Mouse (Mus musculus) spleen, adult 2 months (tissue): Measurements from ENCODE around the gene Stpg3. TPM values are rescaled to one million over a fixed set of nuclear protein-coding genes. Genes with fewer than 3 reads are reported as not detected.

Source experiments
- DNase-seq, 2 experiments: peaks; one replicate each; pipeline versions ENCODE4 v3.0.0 to v3.0.0-alpha.2; 2012 to 2021; ENCODE audit warnings: low spot score in 2 of 2, low read depth in 1 of 2
- H3K27ac ChIP-seq: fragments of 200-500 bp; 2 replicates; pipeline ENCODE4 v1.5.1; 2012; ENCODE audit warnings: low read length, inconsistent platforms; ENCODE audit not compliant: insufficient read depth
- H3K27me3 ChIP-seq: fragments of 200-500 bp; 2 replicates; pipeline ENCODE4 v1.6.1; 2012; ENCODE audit warnings: mild to moderate bottlenecking, moderate library complexity, low read length, inconsistent platforms; ENCODE audit not compliant: control insufficient read depth, insufficient read depth
- H3K36me3 ChIP-seq: fragments of 200-500 bp; 2 replicates; pipeline ENCODE4 v1.6.1; 2012; ENCODE audit warnings: mild to moderate bottlenecking, low read length, inconsistent platforms; ENCODE audit not compliant: control insufficient read depth, insufficient read depth
- H3K4me1 ChIP-seq: fragments of 200-500 bp; 2 replicates; pipeline ENCODE4 v1.6.1; 2011; ENCODE audit warnings: inconsistent platforms; ENCODE audit not compliant: control insufficient read depth, insufficient read depth, insufficient read length
- H3K4me3 ChIP-seq: fragments of 200-500 bp; 2 replicates; pipeline ENCODE4 v1.5.1; 2011; ENCODE audit warnings: mild to moderate bottlenecking, inconsistent platforms; ENCODE audit not compliant: insufficient read depth, insufficient read length; ENCODE audit errors: extremely low read depth
- CTCF ChIP-seq: fragments of 200-500 bp; IDR thresholded peaks from 2 replicates; pipeline ENCODE4 v1.5.1; 2011; ENCODE audit warnings: mild to moderate bottlenecking, inconsistent platforms; ENCODE audit not compliant: insufficient read depth, insufficient read length, insufficient replicate concordance; ENCODE audit errors: extremely low read depth
- POLR2A ChIP-seq: fragments of 200-500 bp; IDR thresholded peaks from 2 replicates; pipeline ENCODE4 v1.6.1; 2011; ENCODE audit warnings: low read depth, low read length, inconsistent platforms
- WGBS: fragments of 180-500 bp; shearing (Covaris S2); methylation state at CpG from one replicate; pipeline ENCODE4 v1.1.7; 2018; 5-methylcytosine and 5-hydroxymethylcytosine counted together
- polyA plus RNA-seq: library from polyadenylated mRNA; depleted of rRNA; stranded (reverse); fragments of >200 nt; gene quantifications from 2 replicates; pipeline ENCODE4 v1.2.3, GENCODE M21; 2012

Stpg3 gene
- polyA plus RNA-seq, 1 experiment: not detected

DNA sequence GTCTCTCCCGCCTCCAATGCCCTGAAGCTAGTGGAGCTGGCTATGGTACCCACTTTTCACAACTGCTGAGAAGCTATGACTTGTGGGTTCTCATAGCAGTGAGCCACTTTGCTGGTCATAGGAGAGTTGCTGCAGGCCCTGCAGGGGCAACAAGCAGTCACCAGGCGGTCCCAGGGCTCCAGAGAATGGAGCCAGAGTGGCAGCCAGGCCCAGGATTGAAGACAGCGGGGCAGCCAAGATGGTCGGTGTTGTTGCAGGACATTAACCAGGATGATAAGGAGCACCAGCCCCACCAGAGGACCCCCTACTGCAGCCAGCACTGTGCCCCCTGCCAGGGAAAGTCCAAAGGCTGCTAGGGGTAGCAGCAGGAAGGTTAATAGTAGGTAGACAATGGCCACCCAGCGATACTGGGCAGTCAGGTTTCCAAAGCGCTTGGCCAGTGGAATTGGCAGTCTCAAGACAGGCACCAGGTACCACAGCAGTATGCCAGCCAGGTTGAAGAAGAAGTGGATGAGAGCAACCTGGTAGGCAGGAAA is 14.6 kb upstream of the Stpg3 start:
- WGBS: 79% methylated on average over 6 of the region's 6 CpGs
- Histone ChIP-seq H3K27me3 (no peaks in the 10 kb centered on the region; the same call in 1 of the 2 replicates), H3K36me3 (no peaks in the 10 kb centered on the region), H3K4me1 (peaks cover 3% of the 10 kb centered on the region; the same call in 1 of the 2 replicates), H3K4me3 (no peak overlapping the region), H3K27ac (0 out of 2 replicates have a peak overlapping the region, but pooled peaks have one; percentile 27)
- TF ChIP-seq POLR2A: no peak
- TF ChIP-seq CTCF: no peak
- DNase-seq: no peak

DNA sequence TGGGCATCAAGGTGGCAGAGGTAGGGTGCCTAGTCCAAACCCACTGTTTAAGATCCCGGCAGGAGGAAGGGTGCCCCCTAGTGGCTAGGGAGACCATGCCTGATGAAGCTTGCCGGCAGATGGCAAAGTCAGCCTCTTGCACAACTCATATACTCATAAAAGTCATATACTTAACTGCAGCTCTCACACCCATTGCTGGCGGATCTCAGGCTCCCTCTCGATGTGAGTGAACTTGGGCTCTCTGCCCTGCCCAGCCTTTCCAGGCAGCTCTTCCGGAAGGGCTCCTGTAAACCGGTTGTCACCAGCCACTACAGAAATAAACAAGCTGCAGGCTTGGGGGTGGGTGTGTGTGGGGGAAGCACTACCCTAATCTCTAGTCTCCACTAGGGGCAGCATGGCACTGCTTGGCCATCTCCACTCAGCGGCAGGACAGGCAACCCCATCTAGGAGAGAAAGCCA is 14.0 kb upstream of the Stpg3 start:
- TF ChIP-seq CTCF: peak; percentile 88; the same call in 1 of the 2 replicates
- no peak for TF ChIP-seq POLR2A
- H3K4me1 ChIP-seq: peaks cover 7% of the 10 kb centered on the region; the same call in 1 of the 2 replicates

GRCm38 (mm10) chr2:25227406-25227805 is 13.0 kb upstream of the Stpg3 start:
- Histone ChIP-seq H3K27me3 (no peaks in the 10 kb centered on the region), H3K4me3 (no peak overlapping the region), H3K27ac (no peak overlapping the region), H3K4me1 (peaks cover 8% of the 10 kb centered on the region; the same call in 1 of the 2 replicates), H3K36me3 (no peaks in the 10 kb centered on the region)
- WGBS: 97% methylated on average over 4 of the region's 4 CpGs
- DNase-seq: no peak
- TF ChIP-seq POLR2A: no peak
- no peak for TF ChIP-seq CTCF

More for the DNA sequence above, 14.0 kb upstream of the Stpg3 start:
- WGBS: 1% methylated on average over 7 of the region's 7 CpGs
- Histone ChIP-seq H3K27me3 (no peaks in the 10 kb centered on the region), H3K36me3 (no peaks in the 10 kb centered on the region), H3K4me3 (peak overlapping the region; percentile 39; the same call in 1 of the 2 replicates), H3K27ac (peak overlapping the region; percentile 62)
- DNase-seq: peak; percentile 84 to 85

- H3K4me3 ChIP-seq: no peak overlapping the region
- no peaks in the 10 kb centered on the region for H3K27me3 ChIP-seq
- H3K36me3 ChIP-seq: peaks cover 1% of the 10 kb centered on the region; the same call in 1 of the 2 replicates
- DNase-seq: no peak
- no peak overlapping the region for H3K27ac ChIP-seq
- TF ChIP-seq CTCF: no peak
- TF ChIP-seq POLR2A: no peak
- WGBS: 87% methylated on average over 5 of the region's 5 CpGs
- peaks cover 8% of the 10 kb centered on the region; the same call in 1 of the 2 replicates for H3K4me1 ChIP-seq
These were observed 12.4 kb upstream of the Stpg3 start for GRCm38 (mm10) chr2:25226864-25227263.

- no peak for DNase-seq
- H3K4me1 ChIP-seq: peaks cover 8% of the 10 kb centered on the region; the same call in 1 of the 2 replicates
- WGBS: 91% methylated on average over 8 of the region's 8 CpGs
- H3K36me3 ChIP-seq: peaks cover 3% of the 10 kb centered on the region; the same call in 1 of the 2 replicates
- no peaks in the 10 kb centered on the region for H3K27me3 ChIP-seq
- TF ChIP-seq CTCF (no peak), POLR2A (no peak)
- H3K4me3 ChIP-seq: no peak overlapping the region
- H3K27ac ChIP-seq: peak overlapping the region; percentile 57; the same call in 1 of the 2 replicates
These were observed 11.5 kb upstream of the Stpg3 start for GRCm38 (mm10) chr2:25225811-25226379.

DNA sequence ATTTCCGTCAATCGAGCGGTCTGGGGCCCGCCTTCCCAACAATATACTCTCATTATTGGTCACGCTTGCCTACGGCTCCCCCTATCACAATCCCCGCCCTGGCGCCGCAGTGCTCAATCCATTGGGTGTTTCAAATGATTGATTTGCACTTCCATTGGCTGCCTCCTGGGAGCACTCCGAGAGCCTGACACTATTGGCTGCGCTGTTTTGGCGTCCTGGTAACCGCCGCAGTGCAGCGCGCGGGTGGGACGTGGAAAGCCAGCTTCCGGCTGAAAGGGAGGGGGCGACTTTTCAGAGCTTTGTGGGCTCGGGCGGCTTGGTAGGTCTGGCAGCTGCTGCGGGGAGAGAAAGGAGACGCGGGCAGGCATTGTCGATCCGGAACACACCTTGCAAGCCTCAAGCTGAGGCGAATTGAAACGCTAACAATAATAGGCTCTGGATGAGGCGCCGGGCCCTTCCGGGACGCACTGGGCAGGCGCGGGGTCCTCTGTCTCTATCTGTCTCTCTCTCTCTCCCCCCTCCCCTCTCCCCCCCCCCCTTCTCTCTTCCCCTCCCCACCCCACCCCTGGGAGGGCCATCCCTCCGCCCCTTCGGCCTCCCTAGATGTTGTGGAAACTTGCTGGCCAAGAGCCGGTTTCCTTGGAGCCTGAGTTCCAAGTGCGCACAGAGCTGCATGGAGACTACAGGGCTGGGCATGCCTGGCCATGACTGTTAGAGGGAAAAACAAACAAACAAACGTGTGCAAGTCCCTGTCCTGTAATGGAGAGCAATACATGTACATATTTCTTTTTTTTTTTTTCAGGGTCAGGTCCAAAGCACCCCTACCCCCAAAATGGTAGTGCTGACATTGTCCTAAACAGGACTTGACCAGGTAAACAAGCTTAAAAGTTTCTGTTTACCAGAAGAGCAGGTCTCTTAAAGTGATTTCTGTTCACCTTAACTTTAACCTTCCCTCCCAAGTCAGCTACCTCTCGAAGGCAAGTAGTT is 10.6 kb upstream of the Stpg3 start:
- Histone ChIP-seq H3K4me3 (peak overlapping the region; percentile 66), H3K4me1 (peaks cover 8% of the 10 kb centered on the region; the same call in 1 of the 2 replicates), H3K27ac (peak overlapping the region; percentile 92), H3K36me3 (peaks cover 3% of the 10 kb centered on the region; the same call in 1 of the 2 replicates), H3K27me3 (no peaks in the 10 kb centered on the region)
- WGBS: 2% methylated on average over 41 of the region's 41 CpGs
- TF ChIP-seq POLR2A (peak; percentile 60; the same call in 1 of the 2 replicates), CTCF (no peak)
- DNase-seq: peak; percentile 96 to 99
